Mouse (Mus musculus): Measurements from ENCODE around the gene Smim22. TPM values are rescaled to one million over a fixed set of nuclear protein-coding genes. Genes with fewer than 3 reads are reported as not detected.
A peak's percentile ranks its signal among the peaks of the same experiment; 100 is the strongest.

The Smim22 gene
- not detected in 2 replicates for total RNA-seq (2017)

GRCm38 (mm10) chr16:5007067-5007466 lies at the start of gene Smim22:
Smim22 (plus strand) TSS chr16:5007288.
- ATAC-seq (replicated peaks; ENCODE audit: low read depth, poor library complexity, severe bottlenecking) = no peak

- ATAC-seq (replicated peaks; ENCODE audit: low read depth, poor library complexity, severe bottlenecking) = no peak
Observed at GRCm38 (mm10) chr16:4957446-4957845, 49.6 kb upstream of the Smim22 start.

- ATAC-seq (replicated peaks; ENCODE audit: low read depth, poor library complexity, severe bottlenecking) = no peak
Observed at GRCm38 (mm10) chr16:4960260-4960659, 46.8 kb upstream of the Smim22 start.

GRCm38 (mm10) chr16:4963346-4963745 lies 43.7 kb upstream of the Smim22 start:
- ATAC-seq (replicated peaks; ENCODE audit: low read depth, poor library complexity, severe bottlenecking) = no peak

- peak; percentile 92 for ATAC-seq (replicated peaks; ENCODE audit: low read depth, poor library complexity, severe bottlenecking)
Observed at GRCm38 (mm10) chr16:4963797-4964709, 43.0 kb upstream of the Smim22 start, which contains the start of gene Anks3. Anks3 (minus strand) TSS chr16:4964205.

GRCm38 (mm10) chr16:4964731-4965391 lies 42.2 kb upstream of the Smim22 start:
- ATAC-seq (replicated peaks; ENCODE audit: low read depth, poor library complexity, severe bottlenecking) = 0 out of 2 replicates have a peak, but pooled peaks have one; percentile 6

- ATAC-seq (replicated peaks; ENCODE audit: low read depth, poor library complexity, severe bottlenecking) = no peak
Observed at GRCm38 (mm10) chr16:4965392-4966129, 41.5 kb upstream of the Smim22 start.

- ATAC-seq (replicated peaks; ENCODE audit: low read depth, poor library complexity, severe bottlenecking) = no peak
Observed at GRCm38 (mm10) chr16:4968426-4968825, 38.7 kb upstream of the Smim22 start.

GRCm38 (mm10) chr16:4969055-4969843 lies 37.8 kb upstream of the Smim22 start:
- peak; percentile 92 for ATAC-seq (replicated peaks; ENCODE audit: low read depth, poor library complexity, severe bottlenecking)

- no peak for ATAC-seq (replicated peaks; ENCODE audit: low read depth, poor library complexity, severe bottlenecking)
Observed at GRCm38 (mm10) chr16:4971626-4972025, 35.5 kb upstream of the Smim22 start.

- no peak for ATAC-seq (replicated peaks; ENCODE audit: low read depth, poor library complexity, severe bottlenecking)
Observed at GRCm38 (mm10) chr16:4974521-4974920, 32.6 kb upstream of the Smim22 start.

- ATAC-seq (replicated peaks; ENCODE audit: low read depth, poor library complexity, severe bottlenecking) = no peak
Observed at GRCm38 (mm10) chr16:4976180-4976579, 30.9 kb upstream of the Smim22 start.

GRCm38 (mm10) chr16:4978275-4979051 lies 28.6 kb upstream of the Smim22 start:
- peak; percentile 40; the same call in 1 of the 2 replicates for ATAC-seq (replicated peaks; ENCODE audit: low read depth, poor library complexity, severe bottlenecking)

- peak; percentile 86 for ATAC-seq (replicated peaks; ENCODE audit: low read depth, poor library complexity, severe bottlenecking)
Observed at GRCm38 (mm10) chr16:4979755-4980380, 27.2 kb upstream of the Smim22 start.

- ATAC-seq (replicated peaks; ENCODE audit: low read depth, poor library complexity, severe bottlenecking) = no peak
Observed at GRCm38 (mm10) chr16:4984717-4985116, 22.4 kb upstream of the Smim22 start.

- ATAC-seq (replicated peaks; ENCODE audit: low read depth, poor library complexity, severe bottlenecking) = no peak
Observed at GRCm38 (mm10) chr16:4993276-4993675, 13.8 kb upstream of the Smim22 start.

GRCm38 (mm10) chr16:4997553-4997952 lies 9.5 kb upstream of the Smim22 start, which contains the start of gene Sept12:
Sept12 (minus strand) TSS chr16:4997852.
- ATAC-seq (replicated peaks; ENCODE audit: low read depth, poor library complexity, severe bottlenecking) = no peak

GRCm38 (mm10) chr16:4998984-4999383 lies 8.1 kb upstream of the Smim22 start:
- ATAC-seq (replicated peaks; ENCODE audit: low read depth, poor library complexity, severe bottlenecking) = no peak
